Mouse (Mus musculus): ENCODE measurements around the gene Prune1. TPM values are rescaled to one million over a fixed set of nuclear protein-coding genes. Genes with fewer than 3 reads are reported as not detected.

Gene Prune1
- total RNA-seq, 2 experiments from 2014 or later: 20.1 to 21.9 TPM

DNA sequence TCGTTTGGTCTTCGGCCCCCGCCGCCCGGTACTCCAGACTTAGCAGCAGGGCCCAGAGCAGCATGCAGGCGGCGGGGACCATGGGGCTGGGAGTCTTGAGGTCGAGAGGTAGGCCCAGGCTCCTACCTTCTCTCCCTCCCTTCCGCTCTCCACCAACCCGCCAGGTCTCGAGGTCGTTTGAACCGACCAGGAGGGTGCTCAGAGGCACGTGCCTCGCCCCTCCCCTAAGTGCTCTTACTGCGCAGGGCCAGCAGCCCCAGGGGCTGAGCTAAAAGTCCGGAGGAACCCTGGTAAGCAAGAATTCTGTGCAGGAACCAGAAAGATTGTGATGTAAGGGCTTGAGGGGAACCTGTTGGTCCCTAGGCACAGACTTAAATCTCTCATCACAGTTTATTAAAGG, 41.0 kb downstream of the Prune1 start:
- no peak for DNase-seq (ENCODE audit: low spot score in 2 of 2)

DNA sequence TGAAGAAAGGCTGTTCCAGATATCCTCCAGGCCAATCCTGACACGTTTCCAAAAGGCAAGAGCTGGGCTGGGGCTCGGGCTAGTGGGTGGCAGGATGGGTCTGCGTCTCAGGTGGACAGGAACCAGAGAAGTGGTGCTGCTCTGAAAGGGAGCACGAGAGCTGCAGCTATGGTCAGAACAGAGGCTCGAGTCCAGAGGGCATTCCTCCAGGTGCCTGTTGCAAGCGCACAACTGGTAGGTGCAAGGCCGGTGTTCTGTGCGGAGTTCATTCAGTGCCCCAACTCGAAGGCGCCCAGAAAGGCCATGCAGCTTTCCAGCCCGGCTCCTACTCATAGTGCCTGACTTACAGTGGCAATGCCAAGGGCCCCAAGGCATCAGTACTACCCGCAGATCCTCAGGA, 41.9 kb downstream of the Prune1 start:
- DNase-seq (ENCODE audit: low spot score in 2 of 2): no peak

DNA sequence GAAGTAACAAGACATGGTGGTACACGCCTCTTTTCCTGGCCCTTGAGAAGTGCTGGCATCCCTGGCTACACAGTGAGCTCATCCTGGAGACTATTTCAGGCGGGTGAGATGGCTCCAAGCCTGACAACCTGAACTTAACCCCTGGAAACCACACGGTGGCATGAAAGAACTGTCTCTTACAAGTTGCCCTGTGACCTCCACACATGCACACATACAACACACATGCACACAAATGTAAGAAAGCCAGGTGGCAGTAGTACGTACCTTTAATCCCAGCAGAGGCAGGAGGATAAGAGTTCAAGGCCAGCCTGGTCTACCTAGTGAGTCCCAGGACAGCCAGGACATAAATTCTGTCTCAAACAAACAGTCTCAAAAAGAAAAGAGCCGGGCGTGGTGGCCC, 42.9 kb downstream of the Prune1 start:
- no peak for DNase-seq (ENCODE audit: low spot score in 2 of 2)

DNA sequence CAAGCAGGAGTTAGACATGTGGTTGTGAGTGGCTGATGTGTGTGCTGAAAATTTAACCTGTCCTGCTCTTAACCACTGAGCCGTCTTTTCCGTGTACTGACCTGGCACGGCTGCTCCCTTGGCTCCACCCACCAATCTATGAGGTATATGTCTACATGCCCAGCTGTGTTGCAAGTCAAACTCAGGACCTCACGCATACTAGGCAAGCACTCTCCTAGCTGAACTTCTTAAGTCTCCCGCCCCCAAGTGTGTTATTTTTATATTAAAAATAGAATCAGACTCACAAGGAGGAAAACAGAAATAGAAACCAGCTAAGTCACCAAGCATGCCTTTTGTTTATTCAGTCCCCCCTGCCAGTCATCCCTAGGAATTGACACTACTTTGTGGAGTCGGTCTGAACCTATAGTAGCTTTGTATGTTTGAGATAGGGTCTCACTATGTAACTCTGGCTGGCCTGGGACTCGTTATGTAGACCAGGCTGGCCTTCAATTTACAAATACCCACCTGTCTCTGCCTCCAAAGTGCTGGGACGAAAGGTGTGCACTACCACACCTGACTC, 44.3 kb downstream of the Prune1 start:
- DNase-seq (ENCODE audit: low spot score in 2 of 2): no peak

DNA sequence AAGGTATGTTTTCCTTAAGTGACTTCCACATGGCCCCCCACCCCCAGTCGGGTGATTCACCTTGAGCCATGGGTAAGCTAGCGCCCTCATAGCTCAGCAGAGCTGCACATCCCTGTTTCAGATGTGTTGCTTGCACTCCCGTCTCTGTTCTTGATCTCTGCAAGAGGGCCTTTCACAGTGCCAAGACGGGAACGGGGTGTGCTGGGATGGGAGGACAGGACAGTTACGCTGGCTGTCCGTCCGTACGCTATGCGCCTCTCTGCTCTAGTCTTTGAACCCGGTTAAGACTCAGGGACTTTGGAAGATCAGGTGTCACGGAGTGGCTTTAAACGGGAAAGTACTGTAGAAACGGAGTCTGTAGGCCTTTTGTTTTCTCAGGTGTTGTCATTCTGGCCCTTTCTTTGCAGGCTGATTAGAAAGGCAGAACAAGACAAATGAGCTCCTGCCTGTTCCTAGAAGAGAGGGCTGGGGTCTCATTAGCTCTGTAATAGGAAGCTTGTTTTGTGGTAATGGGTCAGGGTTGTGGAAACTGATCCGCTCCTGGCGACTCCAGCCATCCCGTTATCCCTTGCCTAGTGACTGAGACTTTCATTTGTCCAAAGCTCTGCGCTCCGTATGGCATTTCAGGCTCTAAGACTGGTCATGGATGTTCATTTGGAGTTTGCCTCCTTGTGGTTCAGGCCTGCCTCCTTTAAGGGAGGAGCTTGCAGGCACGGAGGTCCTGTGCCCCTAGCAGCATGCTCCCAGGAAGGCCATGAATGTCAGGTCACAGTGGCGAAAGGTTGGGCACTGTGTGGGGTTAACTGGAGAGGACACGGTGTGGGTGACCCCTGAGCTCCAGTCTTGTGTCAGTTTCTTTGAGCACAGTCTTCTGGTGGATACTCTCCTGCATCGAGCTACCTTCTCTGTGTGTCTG, 46.2 kb downstream of the Prune1 start:
- no peak for DNase-seq (ENCODE audit: low spot score in 2 of 2)

DNA sequence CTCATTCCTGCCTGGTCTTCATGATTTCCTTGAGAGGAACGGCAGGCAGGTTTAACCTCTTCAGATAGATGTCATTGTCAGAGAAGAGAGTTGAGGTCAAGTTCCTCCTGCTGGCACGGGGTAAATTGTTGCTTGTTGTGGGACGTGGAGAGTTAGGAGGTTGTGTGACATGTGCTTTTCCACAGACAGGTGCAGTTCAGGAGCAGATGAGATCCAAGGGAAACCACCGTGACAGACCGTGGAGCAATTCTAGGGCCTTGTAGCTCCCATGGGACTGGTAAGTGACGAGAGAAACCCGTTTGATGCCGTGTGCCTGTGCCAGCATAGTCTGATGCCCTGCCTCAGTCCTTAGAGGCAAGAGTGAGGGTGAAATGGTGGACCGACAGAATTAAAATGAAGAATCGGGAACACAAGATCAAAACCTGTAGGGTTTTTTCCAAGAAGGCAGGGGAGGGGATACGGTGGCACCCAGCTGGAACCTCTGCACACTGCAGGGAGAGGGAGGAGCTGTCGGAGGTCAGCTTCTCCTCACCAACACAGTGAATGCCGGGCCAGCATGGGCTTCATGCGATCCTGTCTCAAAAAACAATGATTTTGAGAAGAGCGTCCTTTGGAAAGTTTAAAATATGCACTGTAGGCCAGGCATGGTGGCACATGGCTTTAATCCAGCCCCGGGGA, 48.4 kb downstream of the Prune1 start:
- DNase-seq (ENCODE audit: low spot score in 2 of 2): no peak

DNA sequence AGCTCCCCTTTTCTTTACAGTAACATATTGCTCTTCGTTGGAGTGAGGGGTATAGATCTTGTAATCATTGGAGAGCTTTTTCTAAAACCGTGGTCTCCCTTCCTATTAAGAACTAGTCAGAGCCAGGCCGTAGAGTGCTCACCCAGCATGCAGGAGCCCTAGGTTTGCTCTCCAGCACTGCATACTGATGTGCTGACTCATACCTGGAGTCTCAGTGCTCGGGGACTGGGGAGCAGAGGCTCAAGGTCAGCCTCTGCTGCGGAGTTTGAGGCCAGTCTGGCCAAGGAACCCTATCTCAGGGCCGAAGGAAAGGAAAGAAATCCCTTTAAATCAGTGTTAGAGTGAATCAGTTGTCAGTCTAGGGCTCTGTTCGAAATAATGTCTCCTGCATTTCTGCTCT, 49.1 kb downstream of the Prune1 start:
- DNase-seq (ENCODE audit: low spot score in 2 of 2): peak; percentile 40 to 54

DNA sequence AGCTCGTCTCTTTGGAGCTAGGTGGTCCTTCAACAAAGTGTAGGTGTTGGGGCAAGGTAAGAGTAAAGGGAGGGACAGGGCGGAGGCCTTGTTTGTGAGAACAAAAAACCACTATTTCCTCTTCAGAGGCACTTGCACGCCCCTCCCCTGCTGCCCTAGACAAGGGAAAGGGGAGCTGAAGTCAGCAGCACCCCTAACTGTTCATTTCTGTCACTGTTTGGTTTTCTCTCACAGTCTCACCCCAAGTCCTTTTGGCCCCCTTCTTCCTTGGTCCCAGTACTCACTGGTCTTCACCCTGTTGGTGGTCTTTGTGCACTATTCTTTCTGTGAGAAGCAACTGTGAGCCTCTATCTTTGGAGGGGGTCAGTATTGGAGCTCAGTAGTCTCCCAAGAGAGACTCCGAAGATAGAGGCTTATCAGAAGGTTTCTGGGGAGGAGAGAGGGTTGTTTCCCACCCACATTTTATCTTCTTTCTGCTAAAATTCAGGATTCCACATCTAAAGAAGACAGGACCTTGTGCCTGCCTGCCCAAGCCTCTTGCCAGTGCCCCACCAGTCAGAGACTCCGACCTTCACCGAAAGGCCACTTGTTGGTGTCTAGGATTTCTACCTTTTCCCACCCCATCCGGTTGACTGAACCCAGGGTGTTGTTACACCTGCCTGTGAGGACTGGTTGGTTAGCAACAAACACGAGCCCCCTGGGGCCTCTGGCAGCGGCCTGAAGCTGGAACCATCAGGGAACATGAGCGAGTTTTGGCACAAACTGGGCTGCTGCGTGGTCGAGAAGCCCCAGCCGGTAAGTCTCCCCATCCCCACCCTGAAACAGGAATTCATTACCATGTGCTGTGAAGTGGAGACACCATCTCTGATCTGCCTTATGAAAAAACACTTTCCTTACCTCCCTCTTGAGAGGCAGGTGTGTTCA, 50.3 kb downstream of the Prune1 start, which contains the start of gene Mllt11:
Gene Mllt11, minus strand, starts transcription at position 874 of the 924 bp plus-strand sequence.
- DNase-seq (ENCODE audit: low spot score in 2 of 2): no peak

DNA sequence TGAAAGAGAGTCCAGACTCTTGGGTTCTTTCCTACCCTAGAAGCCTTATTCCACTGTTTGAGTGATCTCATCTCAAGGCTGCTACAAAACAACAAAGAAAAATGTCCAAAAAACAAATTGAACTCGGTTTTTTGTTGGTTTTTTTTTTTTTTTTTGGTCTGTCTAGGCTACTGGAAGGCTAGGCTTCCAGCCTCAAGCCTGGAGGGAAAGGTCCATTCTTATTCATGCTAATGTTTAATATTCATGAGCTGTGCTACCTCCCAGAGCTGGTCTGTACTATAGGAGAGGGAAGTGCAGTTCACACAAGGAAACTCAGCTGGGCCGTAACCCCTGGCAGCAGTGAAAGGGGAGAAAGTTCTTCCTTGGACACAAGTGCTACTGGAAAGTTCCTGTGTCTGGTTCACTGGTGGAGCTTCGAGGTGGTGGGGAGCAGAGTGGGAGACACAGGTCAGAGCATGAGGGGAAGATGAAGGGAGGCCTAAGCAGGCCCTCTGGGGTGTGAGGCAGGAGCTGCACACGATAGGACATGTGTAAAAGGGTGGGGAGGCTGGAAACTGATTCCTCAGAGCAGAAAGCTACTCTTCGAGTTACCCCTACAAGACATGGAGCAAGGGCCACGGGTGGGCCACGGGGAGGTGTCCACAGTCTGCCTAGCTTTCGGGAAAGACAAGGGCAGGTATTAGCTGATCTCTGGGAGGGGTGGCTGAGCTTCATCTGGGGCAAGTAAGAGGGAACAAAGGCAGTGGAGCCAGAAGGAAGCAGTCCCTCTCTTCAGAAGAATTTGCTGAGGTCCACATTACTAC, 51.2 kb downstream of the Prune1 start:
- no peak for DNase-seq (ENCODE audit: low spot score in 2 of 2)

DNA sequence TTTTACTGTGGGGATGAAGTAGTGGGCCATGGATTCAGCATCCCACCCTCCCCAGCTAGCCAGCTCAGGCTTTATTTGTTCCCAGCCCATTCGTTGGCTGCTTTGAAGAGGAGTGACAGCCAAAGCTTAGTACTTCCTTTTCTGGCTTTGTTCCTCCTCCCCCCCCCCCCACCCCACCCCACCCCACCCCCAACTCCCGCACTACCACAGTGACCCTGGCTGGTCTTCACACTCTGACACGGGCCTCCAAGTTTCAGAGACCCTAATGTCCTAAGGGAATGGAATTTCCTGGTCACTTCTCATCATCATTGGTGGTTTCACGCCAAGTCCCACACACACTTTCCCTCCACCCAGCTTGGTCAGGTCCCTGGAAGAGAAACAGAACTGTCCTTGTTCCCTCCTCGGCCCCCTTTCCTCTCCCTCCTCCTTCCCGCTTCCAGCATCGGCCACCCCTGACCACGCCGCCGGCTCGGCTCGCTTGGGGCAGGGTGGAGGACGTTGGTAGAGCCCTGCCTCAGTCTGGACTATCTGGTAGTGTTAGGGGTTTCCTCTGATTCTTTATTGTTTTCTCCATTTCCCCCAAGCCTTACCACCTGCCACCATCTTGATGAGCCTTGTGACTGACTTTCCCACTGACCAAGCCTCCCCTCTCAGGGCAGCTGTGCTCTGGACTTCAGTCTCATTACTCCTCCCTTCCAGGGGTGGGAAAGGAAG, 51.9 kb downstream of the Prune1 start:
- peak; percentile 38 to 47 for DNase-seq (ENCODE audit: low spot score in 2 of 2)

DNA sequence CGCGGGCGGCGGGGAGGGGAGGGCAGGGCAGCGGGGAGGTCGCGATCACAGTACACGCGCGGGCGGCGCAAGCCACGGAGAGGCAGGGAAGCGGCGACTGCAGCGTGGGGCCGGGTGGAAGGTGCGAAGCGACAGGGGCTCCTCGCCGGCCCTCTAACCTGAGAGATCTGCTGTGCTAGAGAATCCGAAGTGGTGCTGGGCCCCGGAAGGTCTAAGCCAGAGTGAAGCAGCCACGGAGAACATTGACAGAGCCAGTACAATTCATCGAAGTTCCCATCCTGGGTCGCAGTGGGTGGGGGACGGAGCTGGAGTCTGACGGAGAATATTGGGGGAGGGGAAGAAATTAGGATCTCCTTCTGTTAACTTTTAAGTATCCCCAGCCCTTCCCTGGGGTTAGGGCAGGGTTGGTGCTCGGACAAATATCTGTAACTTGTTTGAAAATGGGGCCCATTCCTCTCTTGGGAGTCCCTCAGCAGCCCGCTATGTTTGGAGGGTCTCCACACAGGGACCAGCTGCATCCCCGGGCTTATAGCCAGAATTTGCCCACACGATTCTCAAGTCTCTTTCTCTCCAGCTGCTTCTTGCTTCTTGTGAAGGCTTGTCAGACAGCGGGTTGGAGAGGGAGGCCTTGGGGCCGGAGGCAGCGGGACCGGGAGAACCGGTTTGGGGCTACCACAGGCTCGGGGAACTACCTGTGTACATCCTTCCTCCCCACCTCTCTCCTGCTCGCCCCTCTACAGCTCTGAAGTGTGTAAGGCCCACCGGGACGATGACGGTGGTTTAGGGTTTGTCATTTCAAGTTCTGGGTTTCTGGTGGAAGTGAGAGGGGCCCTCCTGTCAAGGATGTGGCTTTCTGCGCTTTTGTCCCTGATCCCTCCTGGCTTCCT, 52.7 kb downstream of the Prune1 start:
- DNase-seq (ENCODE audit: low spot score in 2 of 2): peak; percentile 36 to 38

DNA sequence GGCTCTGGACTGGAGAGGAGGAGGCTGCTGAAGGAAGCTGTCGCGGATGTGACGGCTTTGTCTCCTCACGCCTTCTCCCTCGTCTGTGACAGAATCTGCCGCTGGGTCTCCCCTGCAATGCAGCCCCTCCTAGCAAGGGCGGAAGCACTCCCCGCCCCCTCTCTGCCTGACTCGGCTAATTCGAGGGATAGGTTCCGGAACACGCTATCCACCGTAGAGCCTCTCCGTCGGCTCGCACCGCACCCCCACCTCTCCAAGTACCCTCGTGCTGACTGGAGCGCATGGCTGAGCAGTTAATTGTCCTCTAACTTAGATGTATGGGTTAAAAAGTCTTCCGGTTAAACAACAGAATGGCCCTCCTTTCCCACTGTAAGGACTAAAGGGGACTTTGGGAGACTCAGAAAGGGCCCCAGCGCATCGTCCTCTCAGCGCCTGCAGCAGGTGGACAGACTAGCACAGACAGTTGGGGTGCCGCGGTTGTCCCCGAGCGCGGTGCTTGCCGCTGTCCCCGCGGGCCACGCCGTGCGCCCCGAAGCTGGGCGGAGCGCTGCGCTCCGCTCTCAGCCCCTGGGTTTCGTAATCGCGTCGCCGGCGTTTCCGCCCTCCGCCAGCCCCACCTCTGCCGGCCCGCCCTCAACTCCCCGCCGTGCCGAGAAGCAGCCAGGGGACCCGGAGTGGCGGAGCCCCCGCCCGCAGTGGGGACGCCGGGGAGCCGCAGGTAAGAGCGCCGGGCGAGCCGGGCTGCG, 53.6 kb downstream of the Prune1 start, which contains the start of gene Cdc42se1:
Gene Cdc42se1, plus strand, starts transcription at position 585 of the 746 bp plus-strand sequence.
- DNase-seq (ENCODE audit: low spot score in 2 of 2): peak; percentile 88 to 89

DNA sequence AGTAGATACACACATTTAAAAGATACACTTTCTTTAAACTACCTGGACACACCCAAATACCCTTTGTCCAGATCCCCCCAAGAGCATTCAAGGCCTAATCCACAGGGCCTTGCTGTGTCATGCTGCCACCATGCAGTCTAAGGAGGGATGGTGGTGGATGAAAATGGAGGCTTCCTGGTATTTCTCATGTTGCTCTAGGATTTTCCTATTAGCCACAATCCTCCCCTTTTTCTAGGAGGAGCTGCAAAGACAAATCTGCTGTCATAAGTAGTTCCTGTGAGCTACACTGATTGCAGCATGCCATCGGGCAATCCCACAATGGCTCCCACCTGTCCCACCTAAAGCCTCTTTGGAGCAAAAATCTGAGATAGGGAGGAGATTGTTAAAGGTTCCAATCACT, 54.7 kb downstream of the Prune1 start:
- no peak for DNase-seq (ENCODE audit: low spot score in 2 of 2)

DNA sequence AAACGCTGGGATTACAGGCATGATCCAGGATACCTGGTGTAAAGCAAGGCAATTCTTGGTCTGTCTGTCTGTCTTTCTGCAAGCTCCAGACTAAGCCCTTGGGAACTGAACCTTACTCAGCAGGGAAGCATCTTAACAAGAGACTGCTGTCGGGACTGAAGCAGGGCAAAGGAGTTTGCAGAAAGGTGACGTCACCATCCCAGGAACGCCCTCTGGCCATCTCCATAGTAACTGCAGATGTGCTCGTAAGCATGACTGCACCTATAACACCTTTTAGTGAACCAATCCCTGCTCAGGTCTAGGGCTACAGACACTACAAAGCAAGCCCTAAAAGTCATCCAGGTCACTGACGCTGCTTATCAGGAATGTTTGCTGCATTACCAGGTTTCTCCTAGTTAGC, 57.6 kb downstream of the Prune1 start:
- DNase-seq (ENCODE audit: low spot score in 2 of 2): no peak

DNA sequence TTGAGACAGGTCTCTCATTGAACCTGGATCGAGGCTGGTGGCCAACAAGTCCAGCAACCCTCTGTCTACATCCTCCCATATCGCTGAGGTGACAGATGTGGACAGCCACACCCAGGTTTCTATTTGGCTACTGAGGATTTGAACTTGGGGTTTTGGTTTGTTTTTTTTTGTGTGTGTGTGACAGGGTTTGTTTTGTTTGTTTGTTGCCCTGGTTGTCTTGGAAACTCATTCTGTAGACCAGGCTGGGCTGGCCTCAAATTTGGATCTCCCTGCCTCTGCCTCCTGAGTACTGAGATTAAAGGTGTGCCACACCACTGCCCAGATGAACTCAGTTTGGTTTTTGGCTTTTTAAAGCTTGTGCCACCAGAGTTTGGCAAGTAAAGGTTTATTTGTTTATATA, 58.8 kb downstream of the Prune1 start:
- DNase-seq (ENCODE audit: low spot score in 2 of 2): no peak

DNA sequence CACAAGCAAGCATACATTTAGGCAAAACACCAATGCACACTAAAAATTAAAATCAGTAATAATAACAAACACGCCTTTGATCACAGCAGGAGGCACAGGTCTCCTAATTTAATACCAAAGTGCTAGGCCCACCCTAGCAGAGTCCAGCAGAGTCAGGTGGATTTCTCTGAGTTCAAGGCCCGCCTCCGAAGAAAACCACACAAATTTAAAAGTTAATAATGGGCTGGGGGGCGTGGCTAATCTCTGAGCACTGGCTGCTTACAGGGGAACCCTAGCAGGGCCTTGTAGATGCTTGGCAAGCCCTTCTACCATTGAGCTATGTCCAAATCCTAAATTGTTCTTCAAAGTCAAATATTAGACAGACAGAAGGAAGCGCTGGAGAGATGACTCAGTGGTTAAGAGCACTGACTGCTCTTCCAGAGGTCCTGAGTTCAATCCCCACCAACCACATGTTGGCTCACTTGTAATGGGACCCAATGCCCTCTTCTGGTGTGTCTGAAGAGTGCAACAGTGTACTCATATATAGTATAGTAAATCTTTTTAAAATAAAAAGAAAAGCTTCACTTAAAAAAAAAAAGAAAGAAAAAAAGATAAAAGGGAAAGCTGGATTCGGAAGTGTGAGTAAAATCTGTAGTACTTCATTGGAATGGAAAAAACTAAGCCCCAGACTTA, 63.3 kb downstream of the Prune1 start:
- DNase-seq (ENCODE audit: low spot score in 2 of 2): no peak

All from adrenal gland, adult 18-20 months (tissue).